Mouse (Mus musculus): ENCODE results near the gene Kif26a. TPM values are rescaled to one million over a fixed set of nuclear protein-coding genes. Genes with fewer than 3 reads are reported as not detected.

Gene Kif26a
- polyA plus RNA-seq (2014; fragmentation: Illumina TruSeq; extraction: RNeasy Lipid Tissue Mini Kit (QIAGEN cat#74804); ENCODE audit: low replicate concordance): not detected

DNA sequence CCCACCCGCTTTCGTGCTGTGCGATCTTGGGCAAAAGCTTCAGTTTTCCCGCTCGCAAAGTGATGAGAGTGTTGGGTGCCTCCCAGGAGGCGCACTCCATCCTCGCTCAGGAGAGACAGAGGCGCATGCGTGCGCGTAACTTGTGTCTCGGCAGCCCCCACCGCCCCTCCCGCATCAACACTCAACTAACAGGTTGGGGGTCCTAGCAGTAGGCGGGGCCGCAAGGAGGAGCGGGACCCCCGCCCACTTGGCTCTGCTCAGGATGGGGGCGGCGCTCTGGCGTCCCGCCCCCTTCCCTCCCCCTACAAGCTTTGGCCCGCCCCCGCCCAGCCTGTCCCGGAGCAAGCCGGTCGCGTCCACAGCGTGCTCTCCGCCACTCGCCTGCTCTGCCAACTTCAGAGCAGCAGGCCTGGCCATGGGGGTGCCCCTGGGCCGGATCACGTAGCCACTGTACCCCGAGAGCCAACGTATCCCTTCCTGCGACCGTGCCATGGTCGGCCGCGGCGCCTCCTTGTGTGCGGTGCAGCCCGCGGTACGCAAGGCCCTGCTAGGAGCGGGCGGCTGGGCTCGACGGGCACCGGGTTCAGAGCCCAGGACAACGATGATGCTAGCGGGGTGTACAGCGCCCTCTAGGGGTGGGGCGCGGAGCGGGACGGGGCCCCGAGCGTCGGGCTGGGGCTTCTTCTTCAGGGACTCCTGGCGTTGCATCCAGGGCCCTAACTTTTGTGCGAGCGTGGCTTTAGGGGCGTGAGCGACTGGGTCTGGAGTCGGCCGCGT, at the start of gene Kif26a:
TSS of gene Kif26a (plus strand) at position 334 of the 777 bp plus-strand sequence.

DNA sequence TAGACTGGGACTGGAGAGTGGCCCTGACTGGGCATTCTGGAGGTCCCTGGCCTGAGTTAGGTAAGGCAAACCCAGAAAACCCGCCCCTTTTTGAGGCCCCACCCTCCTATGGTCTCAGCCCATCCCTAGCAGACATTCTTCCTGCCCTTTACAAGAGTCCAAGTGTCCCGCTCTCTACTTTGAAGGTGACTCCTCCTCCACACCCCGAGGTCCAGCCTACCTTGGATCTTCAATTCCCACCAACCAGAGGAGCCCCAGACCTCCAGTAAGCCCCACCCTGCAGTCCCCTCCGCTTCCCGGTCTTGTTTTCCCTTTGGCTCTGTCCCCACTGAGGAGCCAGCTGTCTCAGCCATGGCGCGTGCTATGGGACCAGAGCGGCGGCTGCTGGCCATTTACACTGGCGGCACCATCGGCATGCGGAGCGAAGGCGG, 39.5 kb upstream of the Kif26a start, which contains the start of gene Aspg:
TSS of gene Aspg (plus strand) at position 139 of the 431 bp plus-strand sequence.

Other genes with a start within 250 kb of the Kif26a start
- gene Ppp1r13b, start 238.1 kb upstream of the Kif26a start, polyA plus RNA-seq (2014; fragmentation: Illumina TruSeq; extraction: RNeasy Lipid Tissue Mini Kit (QIAGEN cat#74804); ENCODE audit: low replicate concordance): 4.7 TPM
- 1,018 TPM for gene Atp5mpl, start 179.2 kb upstream of the Kif26a start, polyA plus RNA-seq (2014; fragmentation: Illumina TruSeq; extraction: RNeasy Lipid Tissue Mini Kit (QIAGEN cat#74804); ENCODE audit: low replicate concordance)
- gene Tdrd9, start 174.6 kb upstream of the Kif26a start, polyA plus RNA-seq (2014; fragmentation: Illumina TruSeq; extraction: RNeasy Lipid Tissue Mini Kit (QIAGEN cat#74804); ENCODE audit: low replicate concordance): not detected
- gene Rd3l, start 164.9 kb upstream of the Kif26a start, polyA plus RNA-seq (2014; fragmentation: Illumina TruSeq; extraction: RNeasy Lipid Tissue Mini Kit (QIAGEN cat#74804); ENCODE audit: low replicate concordance): not detected
- gene Aspg, start 39.5 kb upstream of the Kif26a start, polyA plus RNA-seq (2014; fragmentation: Illumina TruSeq; extraction: RNeasy Lipid Tissue Mini Kit (QIAGEN cat#74804); ENCODE audit: low replicate concordance): not detected

Data from small intestine, adult 10 weeks (tissue).